Mouse (Mus musculus) cerebellum, adult 9-10 months (tissue): ENCODE results near the gene 1700018B08Rik.
A peak's percentile ranks its signal among the peaks of the same experiment; 100 is the strongest.

Source experiments
- DNase-seq: peaks from one replicate; pipeline ENCODE4 v3.0.0; 2022

1700018B08Rik gene

DNA sequence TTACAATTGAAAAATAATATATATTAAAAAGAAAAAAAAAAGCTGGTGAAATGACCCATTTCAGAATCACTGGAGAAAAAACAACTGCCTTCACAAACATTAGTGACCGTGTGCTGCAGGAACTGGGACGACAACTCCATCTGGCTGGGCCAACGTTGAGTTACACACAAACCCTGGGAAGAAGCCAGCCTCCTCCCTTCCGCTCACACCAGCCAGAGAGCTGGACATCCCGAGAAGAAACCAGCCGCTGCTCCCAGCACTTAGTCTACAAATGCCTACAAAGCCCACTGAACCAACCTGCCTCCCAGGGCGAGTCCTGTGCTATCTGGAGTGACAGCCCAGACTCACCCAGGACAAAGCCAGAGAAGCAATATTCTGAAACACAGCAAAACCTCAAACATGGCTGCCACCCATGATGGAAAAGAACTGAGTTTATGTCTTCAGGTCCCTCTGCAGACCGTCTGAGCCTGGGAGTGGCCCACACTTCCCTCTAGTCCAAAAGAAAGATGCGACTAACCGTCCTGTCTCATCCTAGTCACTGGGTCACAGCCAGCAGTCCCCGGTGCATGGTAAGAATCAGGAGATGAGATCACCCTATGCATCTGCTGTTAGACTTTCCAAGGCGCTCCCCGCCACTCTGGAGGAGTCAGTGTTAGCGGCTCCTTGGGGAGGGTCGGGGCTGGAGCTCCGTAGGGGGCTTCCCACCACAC lies 17.7 kb upstream of the 1700018B08Rik start:
- DNase-seq, result no peak

DNA sequence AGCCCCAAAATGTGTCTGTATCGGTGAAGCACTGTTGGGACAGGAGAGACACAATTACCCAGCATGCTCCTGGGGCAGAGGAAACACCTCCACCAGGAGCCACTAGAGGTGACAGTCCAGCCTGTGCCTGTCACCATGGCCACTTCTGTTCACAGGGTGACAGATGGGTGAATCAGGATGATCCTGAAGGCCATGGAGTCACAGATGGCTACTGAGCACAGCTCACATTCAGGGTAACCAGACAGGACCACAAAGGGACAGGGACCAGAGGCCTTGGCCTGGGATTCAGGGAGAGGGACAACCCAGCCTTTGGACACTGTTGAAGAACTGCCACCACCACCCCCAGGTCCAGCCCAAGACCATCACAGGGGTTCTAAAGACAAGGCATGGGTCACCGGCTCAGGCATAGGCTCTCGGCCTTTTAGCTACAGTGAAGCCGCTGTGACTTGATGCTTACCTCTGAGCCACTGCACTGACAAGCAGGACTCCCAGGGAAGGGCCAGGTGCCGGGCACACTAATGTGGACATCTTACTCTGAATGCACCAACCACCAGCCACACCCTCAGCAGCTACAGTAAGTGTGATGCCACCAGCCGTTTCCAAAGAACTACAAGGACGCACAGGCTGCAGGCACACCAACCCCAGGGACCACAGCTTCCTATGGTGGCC lies 16.4 kb upstream of the 1700018B08Rik start:
- peak; percentile 43 for DNase-seq

DNA sequence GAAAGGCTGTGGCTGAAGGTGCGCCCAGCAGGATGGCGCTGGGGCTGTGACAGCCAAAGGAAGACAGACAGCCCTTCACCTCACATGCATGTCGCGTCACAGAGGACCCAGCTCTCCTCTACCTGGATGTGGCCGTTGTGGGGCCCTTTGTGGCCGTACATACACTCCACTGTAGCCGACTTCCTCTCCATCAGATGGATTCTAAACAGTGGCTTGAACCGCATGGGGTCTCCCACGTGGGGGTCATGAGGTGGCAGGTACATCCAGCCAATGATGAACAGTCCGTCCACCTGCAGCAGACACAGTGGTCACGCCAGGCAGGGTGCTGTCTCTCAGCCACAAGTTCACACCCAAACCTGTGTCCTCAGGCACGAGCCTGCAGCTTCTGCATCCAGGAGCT lies 15.7 kb upstream of the 1700018B08Rik start:
- no peak for DNase-seq

DNA sequence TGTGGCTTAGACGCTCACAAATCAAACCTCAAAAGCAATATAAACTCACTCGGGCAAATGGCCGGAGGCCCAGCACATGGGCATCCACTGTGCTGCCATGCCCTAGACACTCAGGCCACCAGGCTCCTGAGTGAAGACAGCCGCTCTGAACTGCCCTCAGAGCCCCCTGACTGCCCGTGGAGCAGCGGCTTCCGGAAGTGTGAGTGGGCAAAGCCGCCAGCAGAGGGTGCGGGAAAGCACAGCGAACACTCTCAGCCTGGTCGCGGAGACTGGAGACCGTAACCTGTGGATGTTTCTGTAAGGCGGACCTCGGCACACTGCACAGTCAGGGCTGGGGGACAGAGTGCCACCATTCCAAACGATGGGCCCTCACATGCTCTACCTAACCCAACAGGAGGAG lies 14.4 kb upstream of the 1700018B08Rik start:
- peak; percentile 16 for DNase-seq

DNA sequence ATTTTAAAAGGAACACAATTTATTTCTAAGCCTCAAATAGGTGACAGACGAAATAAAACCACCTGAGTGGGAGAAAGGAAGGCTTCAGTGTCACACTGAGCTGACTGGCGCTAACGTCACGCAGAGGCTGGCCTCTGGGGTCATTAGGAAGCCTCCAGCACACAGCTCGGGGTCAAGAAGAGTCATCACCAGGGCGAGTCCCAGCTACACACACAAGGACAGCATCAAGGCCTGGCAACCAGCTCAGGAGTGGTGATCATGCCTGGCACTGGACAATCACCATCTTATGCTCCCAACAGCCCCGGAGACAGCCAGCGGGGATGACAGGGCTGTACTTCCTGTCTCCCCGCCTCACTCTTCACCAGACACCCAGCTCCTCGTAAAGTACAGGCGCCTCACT lies 13.6 kb upstream of the 1700018B08Rik start:
- DNase-seq, result peak; percentile 10

DNA sequence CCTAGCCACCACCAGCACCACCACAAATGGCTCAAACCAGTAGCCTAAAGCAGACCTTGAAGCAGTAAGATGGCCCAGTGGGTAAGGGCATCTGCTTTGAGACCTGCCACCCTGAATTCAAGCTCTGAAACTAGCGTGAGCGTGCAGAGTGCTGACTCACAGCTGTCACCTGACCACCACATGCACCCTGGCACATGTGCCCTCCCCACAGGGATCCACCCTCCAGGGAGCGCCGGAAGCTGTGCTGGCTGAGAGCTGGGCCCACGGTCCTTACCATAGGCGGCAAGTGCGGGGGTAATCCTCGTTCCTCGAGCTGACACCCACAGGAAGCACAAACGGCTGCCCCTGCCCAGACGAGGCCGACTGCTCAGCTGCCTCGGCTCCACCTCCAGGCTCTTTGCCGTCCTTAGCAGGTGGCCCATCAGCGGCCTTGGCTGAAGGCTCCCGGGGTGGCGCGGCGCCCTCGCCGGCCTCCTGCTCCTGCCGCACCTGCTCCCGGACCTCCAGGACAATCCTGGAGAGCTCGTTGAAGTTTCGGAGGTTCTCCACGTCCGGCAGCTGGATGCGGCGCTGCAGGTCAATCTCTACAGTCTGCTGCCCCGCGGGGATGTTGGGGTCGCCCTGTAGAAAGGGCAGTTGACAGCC lies 9.8 kb upstream of the 1700018B08Rik start:
- peak; percentile 4 for DNase-seq

DNA sequence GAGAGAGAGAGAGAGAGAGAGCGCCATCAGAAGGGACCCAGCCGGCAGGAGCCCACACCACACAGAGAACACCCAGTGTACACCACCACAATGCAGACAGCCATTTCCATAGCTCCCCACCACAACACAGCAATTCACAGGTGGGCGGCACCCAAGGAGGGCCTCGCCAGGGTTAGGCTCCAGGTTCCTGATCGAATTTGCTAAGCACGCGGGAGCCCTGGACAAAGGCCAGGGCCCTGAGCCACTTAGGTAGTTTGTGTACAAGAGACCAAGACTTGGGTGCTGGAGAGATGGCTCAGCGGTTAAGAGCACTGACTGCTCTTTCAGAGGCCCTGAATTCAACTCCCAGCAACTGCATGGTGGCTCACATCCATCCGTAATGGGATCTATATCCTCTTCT lies 8.4 kb upstream of the 1700018B08Rik start:
- DNase-seq, result no peak

DNA sequence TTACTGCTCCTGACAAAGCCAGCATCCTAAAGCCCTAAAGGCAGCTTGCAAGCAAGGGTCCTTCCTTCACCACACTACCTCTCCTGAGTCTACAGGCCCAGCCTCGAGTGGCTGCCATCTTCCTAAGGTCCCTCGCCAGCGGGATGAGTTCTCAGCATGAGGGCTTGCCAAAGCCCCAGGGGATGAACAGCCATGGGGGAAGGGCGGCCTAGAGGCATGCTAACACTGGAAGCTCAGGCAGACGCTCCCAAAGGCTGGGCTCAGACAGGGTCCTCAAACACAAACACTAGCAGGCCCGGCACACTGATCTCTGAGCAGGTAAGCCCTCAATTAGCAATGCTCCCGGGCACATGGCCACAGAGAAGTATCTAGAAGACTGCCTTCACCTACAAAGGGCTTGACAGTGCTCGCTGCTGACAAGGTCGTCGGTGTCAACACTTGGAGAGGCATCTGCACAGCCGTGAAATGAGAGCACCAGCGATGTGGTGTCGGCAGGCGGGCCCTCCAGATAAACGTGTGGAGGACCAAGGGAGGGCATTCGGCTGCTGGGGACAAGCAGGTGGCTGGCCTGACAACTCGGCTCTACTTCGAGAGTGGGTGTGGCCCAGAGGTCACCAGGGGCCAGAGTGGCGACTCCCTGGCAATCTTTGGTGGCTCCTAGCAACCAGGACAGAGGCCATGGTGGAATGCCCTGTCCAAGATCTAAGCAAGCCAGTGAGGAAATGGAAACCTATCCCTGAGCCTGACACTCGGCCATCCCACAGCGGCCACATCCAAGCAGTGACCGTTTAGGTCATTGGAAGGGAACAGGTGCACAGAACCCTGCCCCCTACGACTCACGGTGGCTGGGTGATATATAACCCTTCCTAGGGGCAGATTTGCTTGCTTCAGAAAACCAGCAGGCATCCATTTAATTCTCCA lies 7.2 kb upstream of the 1700018B08Rik start:
- no peak for DNase-seq

DNA sequence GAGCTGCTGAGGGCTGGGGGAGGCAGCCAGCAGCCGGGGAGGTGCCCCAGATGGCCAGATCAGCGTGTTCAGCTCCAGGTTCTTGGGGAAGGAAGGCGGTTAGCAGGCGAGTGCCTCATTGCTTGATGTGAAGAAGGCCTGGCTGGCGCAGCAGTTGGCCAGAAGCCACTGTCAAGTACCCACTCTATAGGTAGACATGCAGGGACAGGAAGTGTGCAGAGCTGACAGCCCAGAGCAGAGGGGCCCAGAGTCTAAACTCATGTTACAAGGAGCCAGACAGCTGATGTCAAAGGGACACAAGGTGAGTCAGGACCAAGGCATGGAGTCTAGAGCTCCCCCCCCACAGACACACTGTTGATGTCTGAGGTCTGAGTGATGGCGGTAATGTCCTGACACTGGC lies 5.9 kb upstream of the 1700018B08Rik start:
- DNase-seq, result no peak

DNA sequence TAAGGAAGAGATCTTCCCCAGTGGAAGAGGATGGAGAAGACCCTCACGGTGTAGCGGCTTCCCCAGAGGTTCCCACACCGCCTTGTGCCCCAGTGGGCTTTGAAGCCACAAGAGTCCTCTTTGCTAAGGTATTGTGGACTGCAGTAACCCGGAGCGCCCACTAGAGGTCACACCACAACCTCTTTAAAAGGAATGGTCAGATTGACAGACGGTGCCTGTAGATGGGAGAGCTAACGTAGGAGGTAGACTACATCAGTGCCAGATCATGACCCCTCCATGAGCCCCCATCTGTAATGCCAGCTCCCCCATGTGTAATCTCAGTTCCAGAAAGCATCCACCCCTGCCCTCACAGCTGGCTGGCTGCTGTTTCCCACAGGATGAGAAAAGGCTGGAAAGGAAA lies 3.0 kb upstream of the 1700018B08Rik start:
- DNase-seq, result peak; percentile 86

DNA sequence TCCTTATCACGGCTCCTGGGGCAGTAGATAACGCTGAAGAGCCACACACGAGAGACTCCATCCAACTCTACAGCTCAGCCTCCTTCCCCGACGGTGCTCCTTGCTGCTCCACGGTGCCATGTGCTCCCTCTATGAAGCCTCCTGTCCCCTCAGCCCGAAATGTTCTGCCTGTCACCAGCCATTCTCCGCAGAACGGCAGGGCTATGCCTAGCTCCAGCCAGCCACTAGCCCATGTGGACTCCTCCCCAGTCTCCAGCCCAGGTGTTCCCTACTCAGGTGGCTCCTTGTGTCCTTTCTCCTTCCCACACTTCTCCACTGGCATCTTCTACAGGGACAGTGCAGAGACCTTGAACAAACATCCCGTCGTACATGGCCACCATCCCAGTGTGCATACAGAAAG lies 816 bp upstream of the 1700018B08Rik start:
- no peak for DNase-seq

DNA sequence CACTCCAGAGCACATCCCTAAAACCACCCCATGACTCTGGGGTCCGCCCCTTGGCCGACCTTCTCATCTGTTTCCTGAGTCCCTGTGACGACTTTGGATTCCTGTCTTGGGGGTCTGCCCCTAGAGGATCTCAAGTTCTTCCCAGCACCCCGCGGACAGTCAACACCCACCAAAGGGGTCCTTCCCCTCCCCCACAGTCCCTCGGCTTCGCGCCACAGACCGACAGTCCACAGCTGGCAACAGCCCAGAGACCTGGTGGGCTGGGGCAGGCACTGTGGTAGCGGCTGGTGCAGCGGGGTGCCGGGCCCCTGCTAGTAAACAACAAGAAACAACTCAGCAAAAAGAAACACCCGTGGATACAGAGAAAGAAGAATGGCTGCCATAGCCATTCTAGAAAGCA lies 1.2 kb downstream of the 1700018B08Rik start:
- no peak for DNase-seq

DNA sequence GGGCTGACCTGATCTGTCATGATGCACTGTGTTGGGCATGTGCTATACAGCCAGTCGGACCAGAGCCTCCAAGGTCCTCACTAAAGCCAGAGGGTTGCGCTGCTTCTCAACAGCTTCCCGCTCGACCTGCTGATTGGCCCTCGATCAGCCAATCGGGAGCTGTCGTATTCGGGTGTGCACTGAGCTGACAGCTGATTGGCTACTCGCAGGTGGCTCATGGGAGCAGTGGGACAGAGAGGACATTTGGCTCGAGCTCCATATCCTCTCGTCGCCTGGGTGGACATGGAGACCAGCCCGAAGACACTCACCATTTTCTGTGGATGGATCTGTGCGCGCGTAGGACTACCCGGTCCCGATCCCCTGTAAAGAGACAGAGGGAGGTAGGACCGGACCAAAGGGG lies 2.3 kb downstream of the 1700018B08Rik start:
- DNase-seq, result no peak

DNA sequence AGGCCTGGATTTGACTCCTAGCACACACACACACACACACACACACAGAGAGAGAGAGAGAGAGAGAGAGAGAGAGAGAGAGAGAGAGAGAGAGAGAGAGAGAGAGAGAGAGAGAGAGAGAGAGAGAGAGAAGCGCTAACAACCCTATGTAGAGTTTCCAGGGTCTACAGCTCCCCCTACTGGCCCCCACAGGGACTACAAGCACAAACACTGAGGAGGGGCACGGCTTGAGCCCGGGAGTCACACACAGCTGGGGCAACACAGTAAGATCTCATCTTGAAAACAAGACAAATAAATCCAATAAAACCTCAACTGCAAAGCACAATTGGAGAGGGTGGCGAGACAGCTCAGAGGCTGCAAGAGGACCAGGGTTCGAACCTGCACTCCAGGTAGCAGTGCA lies 11.7 kb downstream of the 1700018B08Rik start:
- DNase-seq, result no peak

DNA sequence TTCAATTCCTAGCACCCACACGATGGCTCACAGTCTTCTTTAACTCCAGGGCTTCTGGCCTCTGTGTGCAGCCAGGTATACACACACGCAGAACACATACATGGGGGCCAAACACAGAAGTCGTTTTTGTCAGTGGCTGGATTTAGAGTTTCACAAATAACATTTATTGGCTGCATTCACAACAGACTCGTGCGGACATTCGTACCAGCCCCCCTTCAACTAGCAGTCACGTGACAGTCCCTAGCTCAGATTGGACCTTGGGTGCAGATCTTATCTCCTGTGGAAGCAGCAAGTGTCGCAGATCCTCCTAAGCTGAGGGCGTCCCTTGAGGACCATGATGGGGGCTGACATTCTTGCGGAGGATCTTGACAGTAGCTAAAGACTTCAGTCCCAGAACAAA lies 13.5 kb downstream of the 1700018B08Rik start:
- DNase-seq, result no peak

DNA sequence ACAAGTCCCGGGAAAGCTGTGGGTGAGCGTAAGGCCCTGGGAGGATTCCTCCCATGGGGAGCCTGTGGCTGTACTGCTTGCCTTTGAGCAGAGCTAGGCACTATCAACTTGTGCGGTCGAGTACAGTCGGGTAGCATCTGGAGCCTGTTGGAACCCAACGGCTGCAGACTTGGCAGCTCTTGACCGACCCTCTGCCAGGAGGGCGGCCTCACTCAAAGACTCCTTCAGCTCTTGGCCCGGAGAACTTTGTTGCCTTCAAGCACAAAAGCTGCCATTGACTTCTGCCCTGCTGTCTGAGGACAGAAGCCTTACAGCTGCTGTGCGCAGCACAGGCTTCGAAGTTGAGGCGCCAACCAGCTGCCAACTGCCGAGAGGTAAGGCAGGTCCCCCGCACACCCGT lies 15.3 kb downstream of the 1700018B08Rik start:
- no peak for DNase-seq

DNA sequence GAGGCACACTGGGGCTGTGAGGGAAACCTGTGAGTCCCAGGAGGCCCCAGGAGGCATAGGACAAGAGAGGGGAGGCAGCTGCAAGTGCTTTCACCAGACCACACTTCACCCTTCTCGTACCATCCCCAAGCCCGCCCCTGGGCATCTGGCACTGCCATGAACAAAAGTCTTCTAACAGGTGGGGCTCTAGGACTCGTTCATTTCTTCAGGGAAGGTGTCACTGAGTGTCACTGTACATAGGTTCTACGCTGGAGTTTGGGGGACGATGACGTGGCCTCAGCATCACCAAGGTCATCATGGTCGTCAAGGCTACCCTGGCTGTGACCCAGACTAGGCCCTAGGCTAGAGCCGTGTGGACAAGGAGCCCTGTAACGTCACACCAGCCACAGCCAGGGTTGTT lies 16.4 kb downstream of the 1700018B08Rik start:
- no peak for DNase-seq

DNA sequence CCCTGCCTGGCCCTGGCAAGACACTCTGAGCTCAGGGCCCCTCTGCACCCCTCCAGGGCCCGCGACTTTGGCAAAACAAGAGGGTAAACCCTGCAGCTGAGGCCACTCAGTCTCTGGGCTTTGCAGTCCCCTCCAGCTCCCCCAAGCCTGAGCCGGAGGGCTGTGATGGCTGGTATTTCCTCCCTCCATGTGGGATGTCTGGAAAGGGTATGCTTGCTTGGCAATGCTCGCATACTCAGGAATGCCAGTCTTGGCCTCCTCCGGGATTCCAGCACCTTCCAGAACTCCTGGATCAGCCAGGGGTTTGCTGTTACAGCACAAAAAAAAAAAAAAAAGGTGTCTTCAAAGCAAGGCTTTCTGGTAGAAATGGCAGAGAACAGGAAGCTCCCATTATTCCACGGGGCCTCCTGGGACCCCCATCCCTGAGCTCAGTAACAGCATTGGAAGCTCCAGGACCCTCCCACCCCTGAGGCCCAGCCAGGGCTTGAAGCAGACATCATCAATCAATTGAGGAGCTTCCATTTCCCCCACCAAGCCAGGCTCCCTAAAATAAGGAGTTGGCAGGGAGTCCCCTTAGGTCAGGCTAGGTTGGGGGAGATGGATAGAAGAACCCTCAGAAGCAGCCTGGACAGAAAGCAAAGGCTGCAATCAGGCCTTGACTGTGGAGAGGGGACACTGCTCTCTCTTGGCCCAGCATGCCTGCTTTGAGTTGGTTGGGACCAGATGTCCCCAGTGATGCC lies 17.1 kb downstream of the 1700018B08Rik start:
- DNase-seq, result no peak

DNA sequence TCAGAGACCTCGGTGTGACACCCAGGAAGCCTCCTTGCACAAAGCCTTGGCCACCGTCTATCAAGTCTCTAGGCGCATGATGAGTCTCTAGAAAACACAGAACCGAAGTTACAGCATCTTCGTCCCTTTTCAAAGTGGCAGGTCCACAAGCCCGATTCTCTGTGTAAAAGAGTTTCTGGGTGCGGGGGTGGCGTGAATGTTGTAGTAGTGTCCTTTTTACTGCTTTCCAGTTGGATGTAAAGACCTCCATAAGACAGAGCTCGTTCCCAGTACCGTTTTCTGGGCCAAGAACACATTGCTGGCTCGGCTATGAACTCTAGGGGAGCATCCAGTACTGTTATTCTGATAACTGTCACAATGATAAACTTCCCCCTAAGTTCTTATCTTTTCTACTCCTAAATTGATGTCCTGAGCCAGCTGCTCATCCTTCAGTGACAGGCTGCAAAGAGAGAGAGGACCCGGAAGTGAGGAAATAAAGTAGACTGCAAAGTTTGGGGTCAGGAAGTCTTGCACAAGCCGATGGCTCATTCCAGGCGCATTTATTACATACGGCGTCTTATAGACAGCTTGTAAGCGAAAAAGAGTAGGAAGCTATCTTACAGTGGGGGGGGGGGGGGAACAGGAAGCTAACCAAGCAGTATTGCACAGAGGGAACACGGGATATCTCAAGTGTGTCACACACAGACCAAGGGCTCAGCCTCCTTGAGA lies 18.9 kb downstream of the 1700018B08Rik start:
- no peak for DNase-seq

DNA sequence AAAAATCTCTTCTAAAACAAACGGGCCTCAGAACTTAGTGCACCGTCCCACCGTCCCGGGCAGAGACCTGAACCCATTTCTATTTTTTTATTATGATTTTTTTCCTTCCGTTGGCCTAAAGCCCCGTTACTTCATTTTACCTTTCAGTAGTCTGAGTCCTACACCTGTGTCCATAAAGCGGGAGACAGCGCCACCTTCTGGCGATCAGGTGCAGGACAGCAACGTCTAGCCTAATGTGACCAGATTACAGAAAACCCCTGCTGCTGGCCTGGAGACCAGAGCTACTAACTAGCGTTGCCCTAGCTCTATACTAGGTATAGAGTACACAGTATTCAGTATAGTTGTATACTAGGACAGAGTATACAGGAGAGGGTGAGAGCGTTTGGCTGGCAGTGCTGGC lies 30.7 kb downstream of the 1700018B08Rik start:
- DNase-seq, result peak; percentile 80

DNA sequence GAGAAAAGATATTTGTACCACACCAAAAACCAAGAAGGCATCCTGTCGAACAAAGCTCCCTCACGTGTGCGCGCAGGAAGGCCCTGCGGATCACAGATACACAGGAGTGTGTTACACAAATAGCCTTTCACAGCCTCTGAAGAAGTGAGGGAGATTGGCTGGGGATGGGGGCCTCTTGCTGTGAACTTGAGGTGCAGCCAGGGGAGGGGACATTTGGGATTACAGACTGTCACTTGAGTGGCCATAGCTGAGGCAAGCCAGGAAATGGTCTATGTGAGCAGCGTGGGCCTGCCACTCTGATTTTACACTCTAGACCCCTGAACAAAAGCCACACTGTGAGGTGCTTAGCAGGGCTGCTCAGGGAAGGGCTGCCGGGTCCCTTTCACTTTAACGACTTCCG lies 32.4 kb downstream of the 1700018B08Rik start:
- DNase-seq, result no peak

DNA sequence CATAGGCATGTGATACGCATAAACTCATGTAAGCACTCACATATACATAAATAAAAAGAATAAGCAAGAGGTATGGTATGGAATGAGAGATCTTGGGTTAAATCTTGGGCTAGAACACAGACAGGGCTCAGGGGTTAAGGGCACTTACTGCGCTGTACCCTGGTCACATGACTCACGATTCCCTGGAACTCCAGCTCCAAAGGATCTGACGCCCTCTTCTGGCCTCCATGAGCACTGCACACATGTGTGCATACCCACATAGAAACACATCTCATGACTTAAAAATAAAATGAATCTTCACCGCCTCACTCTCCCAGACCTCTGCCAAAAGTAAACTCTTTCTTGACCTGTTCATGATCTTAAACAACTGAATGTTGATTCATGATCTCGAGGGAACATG lies 46.5 kb downstream of the 1700018B08Rik start:
- no peak for DNase-seq
